Mouse (Mus musculus) WW6 (cell line): ENCODE measurements around the gene Traf1.

Experiments
- DNase-seq: peaks from one replicate; pipeline ENCODE4 v3.0.0-alpha.2; 2013; ENCODE audit warnings: low read depth, low spot score

Traf1 gene

GRCm38 (mm10) chr2:34961481-34962036 lies at the start of gene Traf1:
Gene Traf1 (minus strand): TSS chr2:34961772.
- DNase-seq, result no peak

- no peak for DNase-seq
These were observed 37.4 kb upstream of the Traf1 start for GRCm38 (mm10) chr2:34998956-34999355.

GRCm38 (mm10) chr2:34996506-34996905 lies 34.9 kb upstream of the Traf1 start:
- DNase-seq, result no peak

- DNase-seq, result no peak
These were observed 32.3 kb upstream of the Traf1 start for GRCm38 (mm10) chr2:34993696-34994356.

GRCm38 (mm10) chr2:34992729-34993695 lies 31.4 kb upstream of the Traf1 start:
- DNase-seq, result peak; percentile 14

- DNase-seq, result no peak
These were observed 30.4 kb upstream of the Traf1 start for GRCm38 (mm10) chr2:34991966-34992365.

- no peak for DNase-seq
These were observed 28.2 kb upstream of the Traf1 start for GRCm38 (mm10) chr2:34989749-34990148.

- DNase-seq, result no peak
These were observed 26.0 kb upstream of the Traf1 start for GRCm38 (mm10) chr2:34987595-34987994.

GRCm38 (mm10) chr2:34984885-34985284 lies 23.3 kb upstream of the Traf1 start:
- DNase-seq, result no peak

GRCm38 (mm10) chr2:34982906-34983698 lies 21.5 kb upstream of the Traf1 start:
- DNase-seq, result no peak

- no peak for DNase-seq
These were observed 20.6 kb upstream of the Traf1 start for GRCm38 (mm10) chr2:34982096-34982724.

GRCm38 (mm10) chr2:34979459-34980011 lies 18.0 kb upstream of the Traf1 start:
- DNase-seq, result no peak

GRCm38 (mm10) chr2:34978226-34978625 lies 16.7 kb upstream of the Traf1 start:
- DNase-seq, result no peak

- DNase-seq, result no peak
These were observed 15.5 kb upstream of the Traf1 start for GRCm38 (mm10) chr2:34976945-34977658.

- DNase-seq, result no peak
These were observed 14.9 kb upstream of the Traf1 start for GRCm38 (mm10) chr2:34976447-34976846.

- no peak for DNase-seq
These were observed 11.5 kb upstream of the Traf1 start for GRCm38 (mm10) chr2:34973087-34973486.

GRCm38 (mm10) chr2:34971080-34971888 lies 9.7 kb upstream of the Traf1 start:
- DNase-seq, result no peak

- peak; percentile 38 for DNase-seq
These were observed 8.6 kb upstream of the Traf1 start for GRCm38 (mm10) chr2:34970092-34970750.

- DNase-seq, result no peak
These were observed 7.6 kb upstream of the Traf1 start for GRCm38 (mm10) chr2:34969166-34969565.
